Mouse (Mus musculus): ENCODE data around the gene Nat9.

Gene Nat9

GRCm38 (mm10) chr11:115176399-115177190, 11.1 kb downstream of the Nat9 start:
- DNase-seq (ENCODE audit: low read depth): no peak

- peak; percentile 73 for DNase-seq (ENCODE audit: low read depth)
These were observed 13.9 kb downstream of the Nat9 start for GRCm38 (mm10) chr11:115173549-115174339.

- DNase-seq (ENCODE audit: low read depth): no peak
These were observed 14.8 kb downstream of the Nat9 start for GRCm38 (mm10) chr11:115172825-115173287.

GRCm38 (mm10) chr11:115171125-115171524, 16.5 kb downstream of the Nat9 start:
- DNase-seq (ENCODE audit: low read depth): peak; percentile 15

GRCm38 (mm10) chr11:115169430-115169829, 18.2 kb downstream of the Nat9 start:
- DNase-seq (ENCODE audit: low read depth): no peak

- peak; percentile 48 for DNase-seq (ENCODE audit: low read depth)
These were observed 19.9 kb downstream of the Nat9 start for GRCm38 (mm10) chr11:115167631-115168249.

GRCm38 (mm10) chr11:115166776-115167175, 20.9 kb downstream of the Nat9 start:
- peak; percentile 19 for DNase-seq (ENCODE audit: low read depth)

- peak; percentile 22 for DNase-seq (ENCODE audit: low read depth)
These were observed 22.7 kb downstream of the Nat9 start for GRCm38 (mm10) chr11:115164976-115165374.

- peak; percentile 65 for DNase-seq (ENCODE audit: low read depth)
These were observed 23.2 kb downstream of the Nat9 start for GRCm38 (mm10) chr11:115164341-115164975.

GRCm38 (mm10) chr11:115163568-115164150, 24.0 kb downstream of the Nat9 start:
- no peak for DNase-seq (ENCODE audit: low read depth)

- peak; percentile 99 for DNase-seq (ENCODE audit: low read depth)
These were observed 24.7 kb downstream of the Nat9 start, which contains the start of gene Slc9a3r1 for GRCm38 (mm10) chr11:115162832-115163480. Gene Slc9a3r1, plus strand, starts transcription at chr11:115163341.

GRCm38 (mm10) chr11:115162205-115162601, 25.5 kb downstream of the Nat9 start:
- no peak for DNase-seq (ENCODE audit: low read depth)

- peak; percentile 68 for DNase-seq (ENCODE audit: low read depth)
These were observed 26.0 kb downstream of the Nat9 start for GRCm38 (mm10) chr11:115161578-115162204.

- DNase-seq (ENCODE audit: low read depth): peak; percentile 87
These were observed 26.6 kb downstream of the Nat9 start for GRCm38 (mm10) chr11:115160883-115161577.

- DNase-seq (ENCODE audit: low read depth): peak; percentile 85
These were observed 27.5 kb downstream of the Nat9 start for GRCm38 (mm10) chr11:115160016-115160797.

- DNase-seq (ENCODE audit: low read depth): peak; percentile 87
These were observed 29.5 kb downstream of the Nat9 start for GRCm38 (mm10) chr11:115157933-115158719.

- no peak for DNase-seq (ENCODE audit: low read depth)
These were observed 32.5 kb downstream of the Nat9 start for GRCm38 (mm10) chr11:115155053-115155634.
